Mouse (Mus musculus) small intestine, adult 2 months (tissue): ENCODE data around the gene Vav1. TPM values are rescaled to one million over a fixed set of nuclear protein-coding genes. Genes with fewer than 3 reads are reported as not detected.

Experiments
- H3K27ac ChIP-seq: fragments of 200-500 bp; 2 replicates; pipeline ENCODE4 v1.5.1; 2012; ENCODE audit warnings: low read depth, low read length, control low read depth, inconsistent platforms; ENCODE audit not compliant: insufficient read depth
- H3K27me3 ChIP-seq: fragments of 200-500 bp; 2 replicates; pipeline ENCODE4 v1.6.1; 2012; ENCODE audit warnings: mild to moderate bottlenecking, moderate library complexity, low read length, inconsistent platforms; ENCODE audit not compliant: control insufficient read depth, insufficient read depth
- H3K36me3 ChIP-seq: fragments of 200-500 bp; 2 replicates; pipeline ENCODE4 v1.6.1; 2012; ENCODE audit warnings: mild to moderate bottlenecking, low read length, control low read depth, inconsistent platforms; ENCODE audit not compliant: control insufficient read depth, insufficient read depth
- H3K4me1 ChIP-seq: fragments of 200-500 bp; 2 replicates; pipeline ENCODE4 v1.6.1; 2012; ENCODE audit warnings: low read length, inconsistent platforms, mixed read lengths; ENCODE audit not compliant: control insufficient read depth, insufficient read depth, insufficient read length
- H3K4me3 ChIP-seq: fragments of 200-500 bp; 2 replicates; pipeline ENCODE4 v1.5.1; 2012; ENCODE audit warnings: low read depth, mild to moderate bottlenecking, control low read depth, inconsistent platforms, low read length, moderate library complexity
- CTCF ChIP-seq: fragments of 200-500 bp; IDR thresholded peaks from 2 replicates; pipeline ENCODE4 v1.5.1; 2012; ENCODE audit warnings: low read depth, mild to moderate bottlenecking, control low read depth, inconsistent platforms, low read length, moderate library complexity, mixed read lengths; ENCODE audit not compliant: insufficient replicate concordance, insufficient read length; ENCODE audit errors: extremely low read depth
- POLR2A ChIP-seq: fragments of 200-500 bp; IDR thresholded peaks from 2 replicates; pipeline ENCODE4 v1.6.1; 2012; ENCODE audit warnings: low read depth, mild to moderate bottlenecking, control low read depth, inconsistent platforms, low read length, moderate library complexity
- WGBS: fragments of 180-500 bp; shearing (Covaris S2); methylation state at CpG from one replicate; pipeline ENCODE4 v1.1.7; 2018; 5-methylcytosine and 5-hydroxymethylcytosine counted together
- polyA plus RNA-seq: library from polyadenylated mRNA; depleted of rRNA; stranded (reverse); fragments of >200 nt; gene quantifications from 2 replicates; pipeline ENCODE4 v1.2.3, GENCODE M21; 2012

Gene Vav1
- polyA plus RNA-seq, 1 experiment = 6.1 TPM

DNA sequence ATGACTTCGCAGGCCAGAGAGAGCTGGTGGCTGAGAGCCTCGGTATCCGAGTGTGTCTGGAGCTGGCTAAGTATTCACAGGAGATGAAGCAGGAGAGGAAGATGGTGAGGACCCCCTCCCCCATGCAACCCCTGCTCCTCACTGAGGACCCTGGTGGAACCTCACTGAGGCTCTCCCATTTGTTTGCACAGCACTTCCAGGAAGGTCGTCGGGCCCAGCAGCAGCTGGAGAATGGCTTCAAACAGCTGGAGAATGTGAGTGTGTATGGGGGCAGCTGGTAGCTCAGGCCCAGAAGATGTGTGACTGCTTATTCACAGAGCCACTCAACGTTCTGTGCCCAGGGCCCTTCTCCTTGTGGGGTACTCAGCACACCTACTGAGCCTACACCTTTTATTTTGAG lies 25.6 kb upstream of the Vav1 start:
- H3K27me3 ChIP-seq = no peaks in the 10 kb centered on the region
- no peak overlapping the region for H3K27ac ChIP-seq
- no peak overlapping the region for H3K4me3 ChIP-seq
- 72% methylated on average over 6 of the region's 6 CpGs for WGBS
- H3K36me3 ChIP-seq = peaks cover 41% of the 10 kb centered on the region
- H3K4me1 ChIP-seq = peaks cover 10% of the 10 kb centered on the region
- TF ChIP-seq POLR2A = no peak
- TF ChIP-seq CTCF = no peak

- Histone ChIP-seq H3K27ac (no peak overlapping the region), H3K36me3 (peaks cover 53% of the 10 kb centered on the region)
- WGBS = 82% methylated on average over 14 of the region's 14 CpGs
These were observed 23.5 kb upstream of the Vav1 start for GRCm38 (mm10) chr17:57255354-57255753.

GRCm38 (mm10) chr17:57256921-57257485 lies 21.9 kb upstream of the Vav1 start:
- no peak overlapping the region for H3K4me3 ChIP-seq
- TF ChIP-seq CTCF (no peak), POLR2A (no peak)
- H3K27me3 ChIP-seq = no peaks in the 10 kb centered on the region
- no peaks in the 10 kb centered on the region for H3K4me1 ChIP-seq
- WGBS = 96% methylated on average over 22 of the region's 22 CpGs
- H3K27ac ChIP-seq = no peak overlapping the region
- peaks cover 66% of the 10 kb centered on the region for H3K36me3 ChIP-seq

More at GRCm38 (mm10) chr17:57255354-57255753, 23.5 kb upstream of the Vav1 start:
- peaks cover 4% of the 10 kb centered on the region for H3K4me1 ChIP-seq
- TF ChIP-seq CTCF (no peak), POLR2A (no peak)
- H3K27me3 ChIP-seq = no peaks in the 10 kb centered on the region
- no peak overlapping the region for H3K4me3 ChIP-seq

DNA sequence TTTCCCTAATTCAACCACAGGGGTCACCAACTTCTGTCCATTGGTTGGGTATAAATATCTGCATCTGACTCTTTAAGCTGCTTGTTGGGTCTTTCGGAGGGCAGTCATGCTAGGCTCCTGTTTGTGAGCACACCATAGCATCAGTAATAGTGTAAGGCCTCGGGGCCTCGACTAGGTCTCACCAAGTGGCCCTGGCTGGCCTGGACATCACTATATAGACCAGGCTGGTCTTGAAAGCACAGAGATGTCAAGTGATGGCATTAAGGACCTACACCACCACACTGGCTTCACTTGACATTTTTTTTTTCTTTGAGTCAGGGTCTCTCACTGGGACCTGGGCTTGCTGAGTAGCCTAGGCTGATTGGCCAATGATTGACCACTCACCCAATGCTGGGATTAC lies 20.7 kb upstream of the Vav1 start:
- H3K36me3 ChIP-seq = peaks cover 77% of the 10 kb centered on the region
- 93% methylated on average over 3 of the region's 3 CpGs for WGBS

DNA sequence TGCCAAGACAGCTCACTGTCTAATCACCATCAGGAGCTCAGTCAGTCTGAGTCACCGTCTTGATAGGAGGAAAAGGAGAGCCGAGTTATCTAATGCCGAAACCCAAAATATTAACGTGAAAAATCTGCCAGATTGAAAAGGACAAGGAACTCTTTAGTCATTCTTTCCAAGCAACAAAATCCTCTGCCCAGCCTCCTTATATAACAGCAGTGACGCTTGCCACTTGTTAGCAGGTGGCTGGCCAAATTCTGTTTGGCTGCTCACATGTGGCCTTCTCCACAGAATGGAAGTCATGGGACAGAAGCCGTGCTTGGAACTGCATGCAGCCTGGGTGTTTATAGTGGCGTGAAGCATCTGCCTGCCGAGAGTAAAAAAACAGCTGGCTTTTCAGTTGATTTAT lies 19.2 kb upstream of the Vav1 start:
- Histone ChIP-seq H3K36me3 (peaks cover 66% of the 10 kb centered on the region), H3K4me1 (peaks cover 9% of the 10 kb centered on the region), H3K27ac (no peak overlapping the region), H3K4me3 (no peak overlapping the region), H3K27me3 (no peaks in the 10 kb centered on the region)
- TF ChIP-seq CTCF = no peak
- TF ChIP-seq POLR2A = no peak
- WGBS = 84% methylated on average over 8 of the region's 8 CpGs

More for the DNA sequence above, 20.7 kb upstream of the Vav1 start:
- no peak overlapping the region for H3K4me3 ChIP-seq
- no peaks in the 10 kb centered on the region for H3K27me3 ChIP-seq
- TF ChIP-seq CTCF = no peak
- no peak overlapping the region for H3K27ac ChIP-seq
- H3K4me1 ChIP-seq = no peaks in the 10 kb centered on the region

DNA sequence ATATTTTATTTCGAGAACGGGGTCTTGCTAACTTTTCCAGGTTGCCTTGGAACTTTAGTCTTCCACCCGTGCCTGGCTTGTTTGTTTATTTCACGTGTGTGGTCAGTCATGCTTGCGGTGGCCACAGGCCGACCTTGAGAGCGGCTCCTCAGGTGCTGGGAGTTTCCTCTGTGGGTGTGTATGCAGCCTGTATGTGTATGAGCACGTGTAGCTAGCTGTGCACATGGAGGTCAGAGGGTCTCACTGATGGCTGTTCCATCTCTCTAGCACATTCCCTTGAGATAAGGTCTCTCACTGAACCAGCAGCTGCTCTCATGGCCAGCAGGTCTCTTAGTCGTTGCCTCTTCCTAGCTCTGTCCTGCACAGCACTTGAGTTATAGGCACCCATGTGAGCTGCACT lies 18.5 kb upstream of the Vav1 start:
- Histone ChIP-seq H3K27ac (no peak overlapping the region), H3K4me3 (no peak overlapping the region), H3K27me3 (no peaks in the 10 kb centered on the region), H3K4me1 (peaks cover 14% of the 10 kb centered on the region), H3K36me3 (peaks cover 60% of the 10 kb centered on the region)
- WGBS = 90% methylated on average over 9 of the region's 9 CpGs
- TF ChIP-seq CTCF (no peak), POLR2A (no peak)

- H3K36me3 ChIP-seq = peaks cover 52% of the 10 kb centered on the region
- TF ChIP-seq CTCF (no peak), POLR2A (no peak)
- peaks cover 19% of the 10 kb centered on the region for H3K4me1 ChIP-seq
- no peak overlapping the region for H3K27ac ChIP-seq
- no peaks in the 10 kb centered on the region for H3K27me3 ChIP-seq
- H3K4me3 ChIP-seq = no peak overlapping the region
- 97% methylated on average over 4 of the region's 4 CpGs for WGBS
These were observed 17.6 kb upstream of the Vav1 start for GRCm38 (mm10) chr17:57261286-57261685.

DNA sequence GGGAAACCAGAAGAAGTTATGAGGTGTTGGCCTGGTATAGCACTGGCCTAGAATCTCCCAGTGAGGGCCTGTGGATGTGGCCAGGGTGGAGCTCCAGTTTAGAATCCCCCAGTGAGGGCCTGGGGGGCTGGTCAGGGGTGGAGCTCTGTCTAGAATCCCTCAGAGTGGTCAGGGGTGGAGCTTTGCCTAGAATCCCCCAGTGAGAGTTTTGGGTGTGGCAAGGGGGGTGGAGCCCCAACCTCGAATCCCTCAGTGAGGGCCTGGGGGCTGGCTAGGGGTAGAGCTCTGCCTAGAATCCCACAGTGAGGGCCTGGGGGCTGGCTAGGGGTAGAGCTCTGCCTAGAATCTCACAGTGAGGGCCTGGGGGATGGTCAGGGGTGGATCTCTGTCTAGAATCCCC lies 17.1 kb upstream of the Vav1 start:
- Histone ChIP-seq H3K4me3 (no peak overlapping the region), H3K4me1 (peaks cover 19% of the 10 kb centered on the region), H3K36me3 (peaks cover 50% of the 10 kb centered on the region), H3K27me3 (no peaks in the 10 kb centered on the region), H3K27ac (no peak overlapping the region)
- 28% methylated on average over 1 of the region's 1 CpGs for WGBS
- TF ChIP-seq POLR2A = no peak
